18 mouse cellular contexts compared by ENCODE assay signal in genomic region chr12:17431812-17432332, GRCm38 (mm10).
A peak's percentile ranks its signal among the peaks of the same experiment; 100 is the strongest.
DNase-seq lines count a peak whose midpoint lies in the region; ATAC-seq and TF ChIP-seq lines count a peak whose summit lies in the region.
"Had no signal": no experiment of that assay in that cellular context is flagged by ENCODE, and none has a peak within 500 bp of the region (broad histone marks: within the 10 kb centered on the region; RNA-seq: fewer than 3 reads in every experiment).

No protein-coding gene starts in this region.

- DNase-seq in thymus, postnatal 14 days, result peak; percentile 13
- DNase-seq in thymus, adult 18-20 months, result no peak
- peak; percentile 87 for DNase-seq in CH12.LX (ENCODE audit: extremely low read depth)
- DNase-seq in naive thymus-derived CD4-positive, alpha-beta T cell, adult 2 months (ENCODE audit: low read depth), result peak; percentile 6
- no peak for DNase-seq in lung, postnatal 36 days
- DNase-seq: adrenal gland, adult 8-10 months; adrenal gland, postnatal 36 days; cerebellum, adult 2 months; cerebellum, postnatal 10 days; gastrocnemius, postnatal 36 days; heart, adult 11 months; heart, postnatal 36 days had no signal

- peak overlapping the region; percentile 96 for H3K27ac ChIP-seq in CH12.LX (ENCODE audit: insufficient read depth, low read depth)
- H3K27ac ChIP-seq: embryonic facial prominence, embryonic 10.5 days; forebrain, embryonic 10.5 days; forebrain, embryonic 15.5 days; heart, embryonic 13.5 days; hindbrain, postnatal 0 days had no signal

- H3K79me2 ChIP-seq in CH12.LX (replicated peaks; ENCODE audit: control insufficient read depth, extremely low read depth, insufficient read depth, poor library complexity, severe bottlenecking), result no peaks in the 10 kb centered on the region

- in situ Hi-C loops in CH12.LX (cut with MboI; ENCODE audit: low pct_ligation_motif_present, low pct_unique_long_range_greater_than_20kb, low sequenced_read_pairs), result no loop called here

- H3K4me3 ChIP-seq in CH12.LX (replicated peaks in 1 of 3; ENCODE audit: low read depth in 2 of 3, low read length in 2 of 3, poor library complexity in 1 of 3), result no peak overlapping the region
- H3K4me3 ChIP-seq: embryonic facial prominence, embryonic 10.5 days; forebrain, embryonic 10.5 days; forebrain, embryonic 15.5 days; heart, embryonic 13.5 days had no signal

- dilution Hi-C loops in CH12.LX (cut with MboI; ENCODE audit: extremely low pct_ligation_motif_present, extremely low pct_unique_long_range_greater_than_20kb, low sequenced_read_pairs), result no loop called here

- TF ChIP-seq POLR2A in CH12.LX (IDR thresholded peaks at IDR 0.05; ENCODE audit: low read depth, low read length), result peak; percentile 46; the same call in 1 of the 2 replicates

- H3K4me2 ChIP-seq in CH12.LX (ENCODE audit: insufficient read depth, low read depth, poor library complexity, severe bottlenecking), result peak overlapping the region; percentile 35; the same call in 1 of the 2 replicates
- H3K4me2 ChIP-seq: forebrain, embryonic 15.5 days; heart, embryonic 13.5 days had no signal

- H3K4me1 ChIP-seq in CH12.LX (ENCODE audit: control insufficient read depth in 1 of 2, insufficient read depth in 2 of 2), result peaks cover 46 to 94% of the 10 kb centered on the region in 2 experiments
- H3K4me1 ChIP-seq: embryonic facial prominence, embryonic 10.5 days; forebrain, embryonic 15.5 days; heart, embryonic 13.5 days had no signal

- ATAC-seq in erythroid progenitor cell, adult 5-6 weeks (replicated peaks; ENCODE audit: low FRiP score, poor library complexity, severe bottlenecking), result no peak
- ATAC-seq: forebrain, embryonic 15.5 days; hindbrain, postnatal 0 days had no signal

- no peak for TF ChIP-seq CTCF in CH12.LX (conservative IDR thresholded peaks at IDR 0.05 in 1 of 2, IDR thresholded peaks at IDR 0.05 in 1 of 2; ENCODE audit: low read depth in 2 of 2, low read length in 2 of 2)

- TF ChIP-seq EP300 in CH12.LX (IDR thresholded peaks at IDR 0.05; ENCODE audit: low read length), result peak; percentile 95

- H3K9me3 ChIP-seq in CH12.LX (replicated peaks; ENCODE audit: low read length), result no peaks in the 10 kb centered on the region
- H3K9me3 ChIP-seq: embryonic facial prominence, embryonic 10.5 days; forebrain, embryonic 10.5 days; forebrain, embryonic 15.5 days; heart, embryonic 13.5 days had no signal

- no peaks in the 10 kb centered on the region for H3K27me3 ChIP-seq in CH12.LX (replicated peaks)
- H3K27me3 ChIP-seq: forebrain, embryonic 15.5 days; heart, embryonic 13.5 days had no signal

- peaks cover 5 to 44% of the 10 kb centered on the region in 2 experiments for H3K36me3 ChIP-seq in CH12.LX (replicated peaks in 1 of 2; ENCODE audit: control insufficient read depth in 1 of 2, insufficient read depth in 1 of 2, low read length in 1 of 2)

- peak; percentile 11 for TF ChIP-seq RAD21 in CH12.LX (IDR thresholded peaks at IDR 0.05; ENCODE audit: low read depth, low read length)

- H3K9ac ChIP-seq in CH12.LX (ENCODE audit: insufficient read depth, low read depth), result no peak overlapping the region
- H3K9ac ChIP-seq: forebrain, embryonic 15.5 days; heart, embryonic 13.5 days had no signal

TF ChIP-seq in CH12.LX, 34 proteins besides CTCF, POLR2A, EP300 and RAD21:
- TF ChIP-seq IRF4 (IDR thresholded peaks at IDR 0.05; ENCODE audit: low read depth, low read length) (peak; percentile 46; the same call in 1 of the 2 replicates), JUND (conservative IDR thresholded peaks at IDR 0.05; ENCODE audit: low read depth, low read length) (0 out of 2 replicates have a peak, but pooled peaks have one; percentile 8), ZNF384 (IDR thresholded peaks at IDR 0.05; ENCODE audit: low read depth, low read length) (peak; percentile 39), SIN3A (IDR thresholded peaks at IDR 0.05; ENCODE audit: low read length) (peak; percentile 32; the same call in 1 of the 2 replicates), MAX (IDR thresholded peaks at IDR 0.05; ENCODE audit: low read length) (0 out of 2 replicates have a peak, but pooled peaks have one; percentile 1), MEF2A (IDR thresholded peaks at IDR 0.05; ENCODE audit: borderline replicate concordance, low read depth, low read length) (peak; percentile 72), ZC3H11A (IDR thresholded peaks at IDR 0.05; ENCODE audit: low read depth, low read length) (no peak), ELF1 (IDR thresholded peaks at IDR 0.05; ENCODE audit: low read depth, low read length) (peak; percentile 23; the same call in 1 of the 2 replicates), MAFK (IDR thresholded peaks at IDR 0.05; ENCODE audit: insufficient replicate concordance, low read length) (0 out of 2 replicates have a peak, but pooled peaks have one; percentile 49), UBTF (IDR thresholded peaks at IDR 0.05; ENCODE audit: low read depth, low read length) (no peak), USF2 (conservative IDR thresholded peaks at IDR 0.05; ENCODE audit: low read depth, low read length) (no peak), SMC3 (IDR thresholded peaks at IDR 0.05; ENCODE audit: low read depth, low read length) (peak; percentile 26; the same call in 1 of the 2 replicates), CHD1 (IDR thresholded peaks at IDR 0.05; ENCODE audit: low read depth, low read length) (0 out of 2 replicates have a peak, but pooled peaks have one; percentile 28), POLR2AphosphoS2 (IDR thresholded peaks at IDR 0.05; ENCODE audit: low read depth, low read length) (no peak), HCFC1 (IDR thresholded peaks at IDR 0.05; ENCODE audit: low read depth, low read length) (no peak; the same call in 1 of the 2 replicates), TBP (conservative IDR thresholded peaks at IDR 0.05; ENCODE audit: low read depth, low read length) (0 out of 2 replicates have a peak, but pooled peaks have one; percentile 53), ETS1 (conservative IDR thresholded peaks at IDR 0.05; ENCODE audit: low read depth, low read length) (peak; percentile 86), CHD2 (IDR thresholded peaks at IDR 0.05; ENCODE audit: low read length) (peak; percentile 48; the same call in 1 of the 2 replicates), MAZ (IDR thresholded peaks at IDR 0.05; ENCODE audit: low read depth, low read length) (peak; percentile 56; the same call in 1 of the 2 replicates), GABPA (IDR thresholded peaks at IDR 0.05; ENCODE audit: insufficient replicate concordance, low read depth, low read length) (no peak), KAT2A (IDR thresholded peaks at IDR 0.05; ENCODE audit: insufficient replicate concordance, low read length) (0 out of 2 replicates have a peak, but pooled peaks have one; percentile 26), RCOR1 (conservative IDR thresholded peaks at IDR 0.05; ENCODE audit: low read depth, low read length) (peak; percentile 88), TCF12 (IDR thresholded peaks at IDR 0.05; ENCODE audit: low read depth, low read length) (peak; percentile 96), BHLHE40 (IDR thresholded peaks at IDR 0.05; ENCODE audit: low read depth, low read length) (peak; percentile 75)

Comparison
In these comparisons a context has a peak if more than half of its experiments do, and no peak if none do; other contexts are left out.
1. DNase-seq: peak in thymus, postnatal 14 days (single experiment), CH12.LX (single experiment) and naive thymus-derived CD4-positive, alpha-beta T cell, adult 2 months (single experiment); none in thymus, adult 18-20 months (0 of 2) and lung, postnatal 36 days (single experiment).